Mouse (Mus musculus) frontal cortex, adult (tissue): ENCODE measurements at regions not wholly inside any gene's neighbourhood (a gene's known extent, or its start where the extent isn't known, plus 50 kb on each side); places are given as distances from the start of the nearest gene placed in this dataset.

Experiments
- ATAC-seq: cut with Nextera tagmentation; 2 replicates; pipeline ENCODE4 v1.9.2; 2017; ENCODE audit warnings: mild to moderate bottlenecking, moderate library complexity, mixed read lengths; ENCODE audit not compliant: low TSS enrichment

DNA sequence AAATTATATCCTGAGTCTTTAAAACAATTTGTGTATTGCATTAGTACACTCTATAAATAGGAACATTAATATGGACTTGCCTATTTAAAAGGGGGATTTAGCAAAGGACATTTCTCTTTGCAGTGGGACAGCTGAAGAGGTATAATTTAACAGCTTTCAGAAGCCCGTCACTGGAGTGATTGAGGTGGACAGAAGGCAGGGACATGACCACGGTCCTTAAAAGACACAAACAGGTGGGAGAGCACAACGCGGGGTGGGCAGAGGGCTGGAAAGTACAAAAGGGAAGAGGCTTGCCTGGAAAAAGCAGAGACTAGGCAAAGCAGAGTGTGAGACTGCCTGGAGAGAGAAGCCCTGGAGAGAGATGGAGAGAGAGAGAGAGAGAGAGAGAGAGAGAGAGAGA lies 51.9 kb upstream of the Pkhd1 start:
- ATAC-seq = no peak

DNA sequence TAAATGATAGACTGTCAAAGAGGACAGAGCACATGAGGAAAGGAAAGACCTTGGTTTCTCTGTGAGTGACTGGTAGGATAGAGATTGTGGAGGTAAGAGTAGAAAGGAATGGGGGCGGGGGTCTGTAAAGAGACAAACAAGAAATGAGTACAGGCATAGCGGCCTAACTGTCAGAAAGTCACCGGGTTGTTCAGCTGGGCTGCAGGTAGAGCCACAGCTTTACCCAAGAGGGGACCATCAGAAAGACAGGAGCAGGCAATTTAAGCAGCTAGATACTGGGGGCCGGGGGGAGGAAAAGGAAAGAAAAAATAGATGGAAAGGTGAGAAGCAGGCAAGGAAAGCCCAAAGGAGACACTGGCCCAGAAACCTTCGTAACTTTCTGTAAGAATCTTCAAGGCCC lies 52.6 kb upstream of the Pkhd1 start:
- no peak for ATAC-seq

DNA sequence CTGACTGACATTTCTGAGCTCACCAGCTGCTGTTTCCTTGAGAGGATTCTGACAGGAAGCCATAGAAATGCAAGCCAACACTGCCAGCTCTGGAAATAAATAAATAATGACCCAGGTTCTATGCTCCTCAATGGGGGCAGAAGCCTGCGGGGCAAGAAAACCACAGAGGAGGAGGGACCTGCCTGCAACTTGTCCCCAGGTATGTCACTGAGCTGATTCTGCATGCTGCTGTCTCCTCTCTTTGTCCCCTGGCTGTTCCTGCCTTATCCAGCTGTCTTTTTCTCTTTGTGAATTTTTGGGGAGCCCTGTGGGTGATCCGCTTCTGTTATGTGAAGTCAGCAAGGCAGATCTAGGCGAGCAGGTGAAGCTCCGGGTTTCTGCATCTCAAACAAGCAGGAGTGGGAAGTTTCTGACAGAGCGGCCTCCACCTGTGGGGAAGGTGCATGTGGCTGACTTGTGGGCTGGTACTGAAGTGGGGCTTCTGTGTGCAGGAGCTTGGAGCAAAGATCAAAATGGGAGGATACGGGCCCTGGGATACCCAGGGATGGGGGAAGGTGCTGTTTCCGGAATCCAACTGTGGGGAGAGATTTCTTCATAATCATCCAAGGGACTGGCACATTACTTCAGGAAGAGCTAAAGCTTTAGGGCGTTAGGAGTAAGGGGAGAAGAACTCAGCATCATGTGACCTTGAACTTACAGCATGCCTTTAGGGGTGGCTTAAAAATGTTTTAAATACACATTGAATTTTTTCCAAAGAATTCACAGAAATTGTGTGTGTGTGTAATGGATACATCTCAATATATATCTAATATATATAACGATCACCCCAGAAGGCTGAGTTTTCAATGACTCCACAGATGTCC lies 53.3 kb upstream of the Pkhd1 start:
- no peak for ATAC-seq

DNA sequence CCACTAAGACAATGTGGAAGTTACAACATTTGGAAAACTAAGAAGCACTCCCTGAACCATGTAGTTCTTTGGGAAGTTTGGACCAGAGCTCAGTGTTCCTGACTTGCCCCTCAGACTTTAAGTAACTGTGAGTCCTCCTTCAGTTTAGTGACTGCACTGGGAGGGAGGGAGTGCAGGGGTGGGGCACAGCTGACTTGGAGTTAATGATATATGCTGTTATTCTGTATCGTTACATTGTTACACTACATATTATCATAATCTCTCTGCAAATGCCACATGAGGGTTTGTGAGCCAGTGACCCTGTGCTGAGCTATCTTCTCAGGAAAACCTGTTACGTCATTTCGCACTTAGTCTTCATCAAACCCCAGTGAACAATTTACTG lies 53.9 kb upstream of the Pkhd1 start:
- ATAC-seq = no peak

DNA sequence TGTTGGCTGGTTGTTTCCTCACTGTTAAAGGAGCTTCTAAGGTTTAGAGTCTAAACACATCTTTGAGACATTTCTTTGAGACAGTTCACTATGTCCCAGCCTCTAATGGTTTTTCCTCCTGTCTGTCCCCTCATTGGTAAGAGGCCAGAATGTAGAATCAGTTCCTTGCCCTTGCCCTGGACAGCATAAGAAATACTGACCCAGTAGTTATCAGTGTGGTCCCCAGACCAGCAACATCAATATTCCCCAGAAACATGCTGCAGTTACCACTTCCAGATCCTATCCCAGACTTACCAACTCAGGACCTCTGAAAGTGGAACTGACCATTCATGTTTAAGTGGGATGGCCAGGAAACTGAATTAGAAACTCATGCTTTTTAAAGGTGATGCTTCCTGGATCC lies 54.4 kb upstream of the Pkhd1 start:
- ATAC-seq = no peak

DNA sequence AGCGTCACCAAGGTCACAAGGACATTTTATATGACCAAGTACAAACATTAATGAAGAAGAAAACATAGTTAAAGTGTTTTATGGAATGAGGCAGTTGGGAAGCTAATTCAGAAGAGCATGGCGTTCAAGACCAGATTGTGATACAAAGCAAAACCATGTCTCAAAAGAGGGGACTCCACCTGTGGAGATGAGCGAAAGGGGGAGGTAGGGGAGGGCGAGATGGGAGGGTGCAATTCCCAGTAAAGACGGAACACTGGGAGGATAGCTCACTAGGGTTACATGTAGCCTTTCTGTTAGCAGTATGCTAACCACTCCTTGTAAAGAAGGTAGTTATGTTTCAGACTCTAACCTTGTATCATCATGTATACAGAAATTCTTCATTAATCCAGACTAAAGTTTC lies 55.1 kb upstream of the Pkhd1 start:
- no peak for ATAC-seq

DNA sequence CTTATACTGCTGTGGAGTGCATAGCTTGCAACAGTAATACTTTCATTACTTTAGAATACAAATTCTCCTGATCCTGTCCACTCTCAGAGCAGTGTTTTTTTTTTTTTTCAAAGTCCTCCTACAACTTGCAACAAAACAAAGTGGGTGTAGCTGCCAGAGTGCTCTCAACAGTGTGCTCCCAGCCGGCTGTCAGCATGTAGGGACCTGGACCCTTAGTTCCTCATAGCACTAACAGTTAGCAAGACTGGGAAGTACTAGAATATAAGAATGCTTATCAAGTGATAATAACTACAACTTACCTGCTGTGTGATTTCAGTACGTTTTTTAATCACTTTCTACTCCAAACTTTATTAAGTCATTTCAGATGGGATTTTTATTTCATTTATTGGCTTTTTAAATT lies 55.5 kb upstream of the Pkhd1 start:
- ATAC-seq = no peak

DNA sequence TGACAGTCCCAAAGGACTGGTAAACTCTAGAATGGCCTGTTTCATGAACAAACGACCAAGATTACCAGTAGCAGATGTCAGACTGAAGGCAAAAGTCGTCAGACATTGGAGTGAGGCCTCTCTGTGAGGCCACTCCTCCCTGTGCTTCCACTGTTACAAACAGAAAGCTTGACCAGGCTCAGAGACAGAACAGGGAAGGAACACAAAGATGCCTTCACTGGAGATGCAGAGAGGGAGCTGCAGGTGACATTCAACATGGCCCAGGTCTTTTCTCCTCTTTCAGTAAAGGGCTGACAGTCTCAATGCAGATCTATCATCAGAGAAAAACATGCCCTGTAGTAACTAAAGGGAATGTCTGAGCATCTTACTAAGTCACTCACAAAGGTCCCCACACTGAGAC lies 56.1 kb upstream of the Il17a start:
- no peak for ATAC-seq

DNA sequence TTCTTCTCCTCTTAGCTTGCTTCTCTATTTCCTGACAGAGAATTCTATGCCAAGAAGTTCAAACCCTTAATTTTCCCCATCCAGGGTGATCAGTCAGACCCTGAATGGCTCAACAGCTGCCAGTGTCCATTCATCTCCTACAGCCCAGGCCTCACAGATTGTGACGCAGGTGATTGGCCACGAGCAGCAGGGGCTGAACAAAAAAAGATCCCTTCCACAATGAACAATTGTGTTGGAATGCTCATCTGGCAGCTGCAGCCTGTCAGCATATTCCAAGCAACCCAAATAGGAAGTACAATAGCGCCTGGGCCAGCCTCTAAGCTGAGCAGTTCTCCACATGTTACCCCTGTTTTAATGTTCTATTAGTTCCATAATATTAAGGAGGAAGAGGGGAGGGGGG lies 52.7 kb upstream of the Il17a start:
- peak; percentile 65 for ATAC-seq

DNA sequence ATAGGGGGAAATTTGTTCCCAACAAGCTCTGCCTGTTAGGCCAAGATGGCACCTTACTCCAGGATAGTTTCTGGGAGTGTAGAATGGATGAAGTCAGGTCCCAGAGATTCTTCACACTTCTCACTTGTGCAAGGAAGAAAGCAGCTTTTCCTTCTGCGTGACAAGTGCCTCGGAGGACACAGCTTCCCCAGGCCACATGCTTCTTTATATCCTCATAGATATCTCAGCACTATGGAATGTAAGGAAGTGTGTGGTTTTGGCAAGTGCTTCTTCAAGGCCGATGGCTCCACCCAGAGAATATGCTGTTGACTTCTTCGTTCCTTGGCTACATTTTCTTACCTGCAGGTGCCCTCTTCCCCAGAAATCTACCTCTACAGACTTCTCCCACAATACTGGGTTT lies 51.9 kb upstream of the Il17a start:
- no peak for ATAC-seq

DNA sequence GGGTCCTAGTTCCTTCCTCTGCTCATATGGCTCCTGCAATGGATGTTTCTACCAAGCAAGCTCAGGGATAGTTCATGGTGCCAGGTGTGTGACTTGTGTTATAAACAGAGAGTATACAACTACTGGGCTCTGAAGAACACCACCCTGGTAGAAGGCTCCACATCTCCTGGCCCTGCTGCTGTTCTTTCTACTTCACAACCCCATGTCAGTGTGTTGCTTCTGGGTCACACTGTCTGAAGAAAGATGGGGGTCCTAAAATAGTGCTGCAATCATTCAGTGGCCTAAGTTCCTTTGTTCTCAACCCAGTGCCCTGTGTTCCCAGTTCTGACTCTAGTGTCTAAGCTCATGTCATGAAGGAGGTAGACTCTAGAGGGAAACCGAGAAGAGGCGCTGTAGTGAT lies 51.4 kb upstream of the Il17a start:
- ATAC-seq = no peak

DNA sequence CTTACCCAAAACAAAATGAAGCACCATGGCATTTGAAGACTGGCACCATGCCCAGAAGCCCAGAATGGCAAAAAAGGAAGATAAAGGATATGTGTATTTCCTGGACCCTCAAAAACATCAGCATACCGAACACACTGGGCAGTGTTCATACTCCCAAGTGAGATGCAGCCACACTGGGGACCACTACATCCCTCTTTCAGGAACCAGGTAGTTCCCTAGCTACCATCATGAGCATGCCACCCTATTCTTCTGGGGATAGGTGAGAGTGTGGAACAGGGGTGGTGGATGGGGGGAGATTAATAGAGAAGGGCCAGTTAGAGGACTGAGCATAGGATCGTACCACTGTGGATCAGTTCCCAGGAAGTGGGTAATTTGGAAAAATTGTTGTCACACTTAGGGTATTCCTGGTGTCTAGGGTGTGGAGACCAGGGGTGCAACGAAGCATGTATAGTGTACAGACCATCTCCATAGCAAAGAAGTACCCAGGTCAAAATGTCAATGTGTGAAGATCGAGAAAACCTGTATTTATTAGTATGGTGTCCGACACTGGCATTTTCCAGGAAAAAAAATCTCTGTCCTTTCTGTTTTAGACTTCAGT lies 50.9 kb upstream of the Il17a start:
- ATAC-seq = no peak

DNA sequence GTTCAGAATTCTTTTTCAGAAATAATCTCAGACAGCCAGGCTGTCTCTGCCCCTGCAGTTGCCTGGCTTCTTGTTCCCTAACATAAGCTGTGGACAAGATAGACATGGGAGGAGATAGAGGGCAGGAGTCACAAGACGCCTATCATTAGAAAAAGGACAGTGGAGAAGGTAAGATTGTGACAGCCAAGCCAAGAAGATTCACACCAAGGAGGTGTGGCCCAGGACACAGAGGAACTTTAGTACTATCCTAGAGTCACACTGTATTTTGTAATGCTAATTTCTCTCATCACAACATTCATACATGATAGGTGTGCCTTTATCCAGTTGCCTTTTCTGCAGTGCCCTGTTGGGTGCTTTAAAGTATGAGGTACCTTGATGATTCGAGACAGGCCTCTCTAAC lies 50.2 kb upstream of the Il17a start:
- no peak for ATAC-seq
